Mouse (Mus musculus) C2C12 (cell line): ENCODE data around the gene Efna3. TPM values are rescaled to one million over a fixed set of nuclear protein-coding genes. Genes with fewer than 3 reads are reported as not detected.

ENCODE experiments used
- H3K27me3 ChIP-seq: one replicate; pipeline ENCODE4 v1.6.1; 2011; ENCODE audit not compliant: control insufficient read depth, insufficient read depth, insufficient read length
- H3K36me3 ChIP-seq: one replicate; pipeline ENCODE4 v1.6.1; 2011; ENCODE audit not compliant: control insufficient read depth, insufficient read depth
- H3K4me3 ChIP-seq: one replicate; pipeline ENCODE4 v1.5.1; 2011; ENCODE audit warnings: mild to moderate bottlenecking, control low read depth; ENCODE audit not compliant: poor library complexity, insufficient read depth, severe bottlenecking
- H3K79me2 ChIP-seq: one replicate; pipeline ENCODE4 v1.6.1; 2011; ENCODE audit not compliant: control insufficient read depth, insufficient read depth
- H3K79me3 ChIP-seq: one replicate; pipeline ENCODE4 v1.6.1; 2011; ENCODE audit warnings: low read depth, control low read depth
- H3ac ChIP-seq: one replicate; pipeline ENCODE3; 2011; ENCODE audit warnings: low read depth; ENCODE audit not compliant: control insufficient read depth, insufficient read length
- CEBPB ChIP-seq: IDR thresholded peaks from one replicate; pipeline ENCODE4 v1.6.1; 2011; ENCODE audit warnings: low read depth, mild to moderate bottlenecking, control low read depth, moderate library complexity
- CTCF ChIP-seq: IDR thresholded peaks from one replicate; pipeline ENCODE4 v1.5.1; 2011; ENCODE audit not compliant: control insufficient read depth, insufficient read depth, insufficient read length
- FOSL1 ChIP-seq: IDR thresholded peaks from one replicate; pipeline ENCODE4 v1.8.0; 2011; ENCODE audit warnings: mild to moderate bottlenecking, low read length; ENCODE audit not compliant: poor library complexity, insufficient read depth, severe bottlenecking
- MAX ChIP-seq: IDR thresholded peaks from one replicate; pipeline ENCODE4 v1.6.1; 2011; ENCODE audit warnings: mild to moderate bottlenecking, control low read depth
- MYOD1 ChIP-seq: IDR thresholded peaks from one replicate; pipeline ENCODE4 v1.6.1; 2011; ENCODE audit warnings: low read depth; ENCODE audit not compliant: control insufficient read depth, insufficient read length
- MYOG ChIP-seq: IDR thresholded peaks from one replicate; pipeline ENCODE4 v1.6.1; 2011; ENCODE audit not compliant: control insufficient read depth, insufficient read length; ENCODE audit errors: extremely low read depth
- USF1 ChIP-seq: IDR thresholded peaks from one replicate; pipeline ENCODE4 v1.6.1; 2011; ENCODE audit warnings: low read depth, mild to moderate bottlenecking, control low read depth, moderate library complexity
- polyA plus RNA-seq: library from polyadenylated mRNA; unstranded; fragments of >200 nt; fragmentation: generic; extraction: Trizol; gene quantifications from one replicate; pipeline ENCODE4 v1.2.1, GENCODE M21; 2012; ENCODE audit warnings: missing spikeins

Efna3 gene
- polyA plus RNA-seq, 1 experiment = 2.9 TPM

DNA sequence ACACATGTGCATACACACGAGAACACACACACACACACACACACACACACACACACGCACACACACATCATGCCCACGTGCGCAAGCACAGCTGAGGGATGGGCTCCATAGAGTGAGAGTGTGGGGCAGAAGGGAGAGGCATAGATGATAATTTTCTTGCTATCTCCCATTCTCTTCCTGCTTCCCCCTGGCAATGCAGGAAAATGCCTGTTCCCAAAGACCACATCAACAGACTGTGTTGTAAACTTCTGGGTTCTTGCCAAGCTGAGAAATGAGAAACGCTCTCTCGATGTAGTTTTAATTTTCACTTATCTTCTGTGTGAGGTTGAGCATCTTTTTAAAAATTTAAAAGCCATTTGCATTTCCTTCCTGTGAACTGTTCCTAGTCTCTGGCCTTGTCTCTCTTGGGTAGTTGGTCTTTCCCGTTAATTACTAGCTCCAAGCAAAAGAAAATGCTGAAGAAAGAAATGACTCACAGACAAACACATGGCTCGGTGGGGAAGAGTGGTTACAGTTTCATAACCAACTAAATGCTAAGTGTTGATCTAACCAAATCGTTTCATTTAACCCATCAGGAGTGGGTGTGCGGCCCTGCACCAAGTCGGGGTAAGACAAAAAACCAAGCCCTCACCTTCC is 25.9 kb downstream of the Efna3 start:
- Histone ChIP-seq H3ac (no peak overlapping the region), H3K36me3 (no peaks in the 10 kb centered on the region), H3K27me3 (no peaks in the 10 kb centered on the region), H3K79me3 (no peaks in the 10 kb centered on the region), H3K4me3 (no peak overlapping the region), H3K79me2 (no peaks in the 10 kb centered on the region)
- TF ChIP-seq MAX = no peak
- TF ChIP-seq MYOG = no peak

- H3K79me2 ChIP-seq = no peaks in the 10 kb centered on the region
- H3K27me3 ChIP-seq = no peaks in the 10 kb centered on the region
- no peaks in the 10 kb centered on the region for H3K79me3 ChIP-seq
- H3K4me3 ChIP-seq = no peak overlapping the region
- no peak overlapping the region for H3ac ChIP-seq
- no peaks in the 10 kb centered on the region for H3K36me3 ChIP-seq
- TF ChIP-seq CEBPB = no peak
- no peak for TF ChIP-seq MAX
- TF ChIP-seq CTCF = no peak
- no peak for TF ChIP-seq MYOG
Measured at GRCm38 (mm10) chr3:89295685-89296230, 27.0 kb downstream of the Efna3 start.

DNA sequence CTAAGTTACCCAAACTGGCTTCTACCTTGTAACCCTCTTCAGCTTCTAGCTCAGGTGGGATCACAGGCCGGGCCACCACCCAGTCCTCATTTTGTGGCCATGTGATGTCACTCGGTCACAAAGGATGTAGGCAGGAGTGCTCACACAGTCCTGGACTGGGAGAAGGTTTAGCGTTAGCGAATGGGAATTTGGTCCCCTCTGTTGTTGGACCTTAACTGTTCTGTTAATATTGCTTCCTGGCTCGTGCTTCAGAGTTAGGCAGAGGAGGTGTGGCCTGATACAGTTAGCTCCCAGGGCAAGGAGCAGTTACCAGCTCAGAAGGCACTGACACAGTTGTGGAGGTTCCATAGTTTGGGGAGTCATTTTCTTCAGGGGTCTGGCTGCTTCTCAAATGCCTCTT is 28.6 kb downstream of the Efna3 start:
- no peaks in the 10 kb centered on the region for H3K79me3 ChIP-seq
- TF ChIP-seq FOSL1 (no peak), MYOG (no peak), CTCF (no peak), USF1 (no peak), MAX (no peak), CEBPB (no peak), MYOD1 (no peak)
- H3K4me3 ChIP-seq = no peak overlapping the region
- no peak overlapping the region for H3ac ChIP-seq
- H3K36me3 ChIP-seq = no peaks in the 10 kb centered on the region
- no peaks in the 10 kb centered on the region for H3K79me2 ChIP-seq
- H3K27me3 ChIP-seq = no peaks in the 10 kb centered on the region

DNA sequence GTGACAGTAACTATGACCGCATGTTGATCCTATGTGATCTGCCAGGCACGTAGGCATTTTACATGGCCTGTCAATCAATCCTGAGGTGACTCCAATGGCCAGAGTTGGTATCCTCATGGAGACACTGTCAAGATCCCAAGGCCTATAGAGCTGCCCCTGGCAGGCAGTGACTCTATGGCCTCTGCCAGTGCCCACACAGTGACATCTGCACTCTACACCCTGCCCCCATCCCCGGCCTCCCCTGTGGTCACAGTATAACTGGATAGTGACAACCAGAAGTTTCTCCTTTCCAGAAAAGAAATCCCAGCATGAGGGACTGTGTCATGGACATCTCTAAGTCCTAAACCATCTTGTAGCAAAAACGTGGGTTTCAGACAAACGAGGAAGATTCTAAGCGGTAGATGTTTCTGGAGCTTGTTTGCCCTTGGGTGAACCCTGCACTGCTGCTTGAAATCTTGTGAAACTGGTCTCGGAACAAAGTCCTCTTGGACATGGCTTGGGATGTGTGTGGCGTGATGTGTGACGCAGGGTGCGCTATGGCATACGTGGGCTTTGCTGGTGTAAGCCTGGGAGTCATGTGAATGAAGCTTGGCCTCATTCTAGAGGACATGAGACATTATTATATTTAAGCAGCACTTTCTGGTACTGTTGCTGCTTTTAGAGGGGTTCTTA is 29.4 kb downstream of the Efna3 start:
- Histone ChIP-seq H3K79me3 (no peaks in the 10 kb centered on the region), H3ac (no peak overlapping the region), H3K27me3 (no peaks in the 10 kb centered on the region), H3K4me3 (no peak overlapping the region), H3K36me3 (no peaks in the 10 kb centered on the region), H3K79me2 (no peaks in the 10 kb centered on the region)
- TF ChIP-seq MYOG (no peak), CTCF (no peak), USF1 (no peak), CEBPB (no peak), MYOD1 (no peak), FOSL1 (no peak), MAX (no peak)

- Histone ChIP-seq H3K36me3 (no peaks in the 10 kb centered on the region), H3K27me3 (no peaks in the 10 kb centered on the region), H3K4me3 (no peak overlapping the region), H3ac (no peak overlapping the region), H3K79me3 (no peaks in the 10 kb centered on the region), H3K79me2 (no peaks in the 10 kb centered on the region)
- TF ChIP-seq USF1 = no peak
- no peak for TF ChIP-seq CTCF
- no peak for TF ChIP-seq MAX
- TF ChIP-seq CEBPB = no peak
Measured at GRCm38 (mm10) chr3:89292303-89292702, 30.5 kb downstream of the Efna3 start.

- Histone ChIP-seq H3K27me3 (no peaks in the 10 kb centered on the region), H3K36me3 (no peaks in the 10 kb centered on the region), H3K79me2 (no peaks in the 10 kb centered on the region), H3K4me3 (no peak overlapping the region), H3K79me3 (no peaks in the 10 kb centered on the region), H3ac (no peak overlapping the region)
- TF ChIP-seq MYOG (no peak), CEBPB (no peak), FOSL1 (no peak), MYOD1 (no peak), MAX (no peak), CTCF (no peak), USF1 (no peak)
Measured at GRCm38 (mm10) chr3:89291874-89292273, 30.9 kb downstream of the Efna3 start.
